Mouse (Mus musculus): Measurements from ENCODE around the gene Sypl2. TPM values are rescaled to one million over a fixed set of nuclear protein-coding genes. Genes with fewer than 3 reads are reported as not detected.

The Sypl2 gene
- polyA plus RNA-seq, 1 experiment from 2014 or later = 0.39 TPM

DNA sequence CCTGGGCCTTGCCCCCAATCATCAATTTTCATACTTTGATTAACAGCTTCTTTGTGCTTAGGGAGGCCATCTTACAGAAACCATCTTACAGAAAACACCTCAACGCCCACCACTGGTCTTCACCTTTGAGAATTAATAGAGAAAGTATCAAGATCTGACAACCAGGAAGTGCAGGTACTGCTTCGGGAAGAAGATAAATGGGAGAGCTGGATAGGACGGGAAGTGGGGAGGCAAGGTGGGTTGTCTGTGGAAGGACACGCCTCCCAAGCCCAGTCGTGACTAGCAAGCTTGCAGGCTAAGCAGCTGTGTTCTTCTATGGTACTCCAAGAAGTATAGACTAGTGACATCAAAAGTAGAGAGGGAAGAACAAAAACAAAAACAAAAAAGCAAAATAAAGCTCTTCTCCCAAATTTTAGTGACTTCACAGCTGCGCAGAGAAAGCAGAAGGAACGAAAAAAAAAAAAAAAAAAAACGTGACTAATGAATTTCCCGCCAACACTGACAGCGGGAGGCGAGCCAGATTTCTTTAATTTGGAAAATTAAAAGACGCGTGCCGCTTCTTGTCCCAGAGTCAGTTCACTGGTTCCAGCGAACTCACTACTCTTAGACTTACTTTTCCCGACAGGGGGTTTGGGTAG lies 40.9 kb downstream of the Sypl2 start:
- no peak for DNase-seq (ENCODE audit: low spot score)
- Histone ChIP-seq H3K4me1 (peaks cover 21% of the 10 kb centered on the region), H3K27ac (peak overlapping the region; percentile 85; the same call in 1 of the 2 replicates), H3K27me3 (ENCODE audit: insufficient read depth, poor library complexity, severe bottlenecking) (peaks cover 53% of the 10 kb centered on the region), H3K36me3 (no peaks in the 10 kb centered on the region), H3K4me3 (peak overlapping the region; percentile 92), H3K9me3 (no peaks in the 10 kb centered on the region)
- 2% methylated on average over 16 of the region's 16 CpGs for WGBS

DNA sequence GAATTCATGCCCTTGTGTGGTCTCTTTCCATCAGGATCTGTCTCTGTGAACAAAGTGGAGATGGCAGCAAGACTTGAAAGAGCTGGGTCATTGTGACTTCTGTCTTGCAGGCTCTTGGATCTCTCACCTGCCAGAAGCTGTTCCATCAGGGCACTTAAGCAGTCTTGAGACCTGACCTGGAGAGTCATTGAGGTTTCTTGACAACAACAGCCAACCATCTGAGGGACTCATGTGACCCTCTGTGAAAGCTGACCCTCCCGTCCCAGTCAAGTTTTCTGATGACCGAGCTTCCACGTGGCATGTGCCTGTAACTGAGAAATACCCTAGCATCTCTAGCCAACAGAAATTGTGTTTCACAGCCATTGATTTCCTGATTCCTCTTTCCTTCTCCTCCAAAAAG lies 41.7 kb downstream of the Sypl2 start:
- no peak overlapping the region for H3K27ac ChIP-seq
- WGBS = 64% methylated on average over 3 of the region's 3 CpGs
- peaks cover 52% of the 10 kb centered on the region for H3K27me3 ChIP-seq (ENCODE audit: insufficient read depth, poor library complexity, severe bottlenecking)
- DNase-seq (ENCODE audit: low spot score) = no peak
- no peak overlapping the region for H3K4me3 ChIP-seq
- H3K36me3 ChIP-seq = no peaks in the 10 kb centered on the region
- H3K9me3 ChIP-seq = no peaks in the 10 kb centered on the region
- peaks cover 14% of the 10 kb centered on the region for H3K4me1 ChIP-seq

DNA sequence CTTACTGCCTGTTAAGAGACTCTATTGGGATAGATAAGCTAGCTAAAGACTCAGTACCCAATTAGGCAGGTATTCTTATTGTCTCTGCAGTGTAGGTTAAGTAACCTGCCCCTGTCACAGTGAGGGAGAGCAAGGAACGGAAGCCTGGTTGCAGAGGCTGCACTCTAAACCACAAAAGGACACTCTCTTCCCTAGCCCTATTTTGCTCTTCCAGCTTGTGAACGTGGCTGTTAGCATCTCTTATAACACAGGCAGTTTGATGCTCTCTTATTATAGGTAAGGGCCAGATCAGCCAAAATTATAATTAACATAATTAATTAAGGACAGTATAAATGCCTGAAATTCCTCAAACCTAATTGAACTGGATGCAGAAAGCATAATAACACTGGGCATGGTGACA lies 45.9 kb downstream of the Sypl2 start:
- Histone ChIP-seq H3K4me3 (no peak overlapping the region), H3K9me3 (no peaks in the 10 kb centered on the region), H3K4me1 (peaks cover 3% of the 10 kb centered on the region; the same call in 1 of the 2 replicates), H3K27ac (no peak overlapping the region), H3K36me3 (no peaks in the 10 kb centered on the region), H3K27me3 (ENCODE audit: insufficient read depth, poor library complexity, severe bottlenecking) (peaks cover 22% of the 10 kb centered on the region; the same call in 1 of the 2 replicates)
- 55% methylated on average over 2 of the region's 2 CpGs for WGBS
- DNase-seq (ENCODE audit: low spot score) = no peak

DNA sequence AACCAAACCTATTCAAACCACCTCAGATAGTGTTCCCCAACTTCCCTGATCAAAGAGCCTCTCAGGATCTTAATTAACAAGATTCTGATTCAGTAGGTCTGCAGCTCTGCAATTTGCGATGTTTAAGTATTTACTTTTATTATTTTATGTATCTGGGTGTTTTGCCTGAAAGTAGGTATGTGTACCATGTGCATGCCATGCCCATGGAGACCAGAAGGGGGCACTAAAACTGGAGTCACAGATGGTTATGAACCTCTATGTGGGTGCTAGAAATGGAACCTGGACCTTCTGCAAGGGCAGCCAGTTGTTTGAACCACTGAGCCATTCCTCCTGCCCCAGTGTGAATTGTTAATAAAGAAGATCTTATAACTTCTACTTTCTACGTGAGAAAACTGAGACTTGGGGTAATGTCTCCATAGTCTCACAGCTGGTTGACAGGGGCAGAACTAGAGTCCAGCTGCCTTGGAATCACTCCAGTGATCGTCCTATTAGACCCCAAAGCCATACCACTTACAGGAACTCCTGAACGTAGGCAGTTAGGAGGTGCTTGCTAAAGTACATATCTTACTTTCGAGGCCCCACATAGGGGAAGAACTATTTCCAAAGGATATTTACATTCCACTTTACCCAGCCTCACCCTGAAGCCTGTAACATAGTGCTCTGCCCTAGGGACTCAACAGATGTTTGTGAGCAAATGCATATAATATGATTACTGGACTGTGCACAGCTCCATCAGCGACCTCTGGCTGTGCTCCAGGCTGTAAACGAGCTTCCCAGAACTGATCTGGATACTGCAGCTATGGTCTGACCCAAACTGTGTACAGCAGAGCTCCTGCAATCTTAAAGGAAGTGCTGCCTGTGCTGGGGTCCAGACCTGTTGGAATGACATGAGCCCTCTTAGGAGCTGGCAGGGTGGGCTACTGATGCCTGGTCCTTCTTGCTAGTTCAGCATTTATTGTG lies 47.4 kb downstream of the Sypl2 start:
- H3K4me1 ChIP-seq = peaks cover 14% of the 10 kb centered on the region
- peaks cover 10% of the 10 kb centered on the region; the same call in 1 of the 2 replicates for H3K27me3 ChIP-seq (ENCODE audit: insufficient read depth, poor library complexity, severe bottlenecking)
- no peaks in the 10 kb centered on the region for H3K9me3 ChIP-seq
- 84% methylated on average over 7 of the region's 7 CpGs for WGBS
- DNase-seq (ENCODE audit: low spot score) = no peak
- no peak overlapping the region for H3K4me3 ChIP-seq
- H3K27ac ChIP-seq = no peak overlapping the region
- no peaks in the 10 kb centered on the region for H3K36me3 ChIP-seq

- H3K27ac ChIP-seq = peak overlapping the region; percentile 70
- H3K4me3 ChIP-seq = peak overlapping the region; percentile 31; the same call in 1 of the 2 replicates
- peaks cover 5% of the 10 kb centered on the region; the same call in 1 of the 2 replicates for H3K27me3 ChIP-seq (ENCODE audit: insufficient read depth, poor library complexity, severe bottlenecking)
- no peak for DNase-seq (ENCODE audit: low spot score)
- no peaks in the 10 kb centered on the region for H3K9me3 ChIP-seq
- whole genome bisulfite sequencing = 25% methylated on average over 14 of the region's 14 CpGs
- H3K4me1 ChIP-seq = peaks cover 14% of the 10 kb centered on the region
- H3K36me3 ChIP-seq = no peaks in the 10 kb centered on the region
Measured at GRCm38 (mm10) chr3:108174672-108175531, 51.5 kb downstream of the Sypl2 start.

- no peak overlapping the region for H3K27ac ChIP-seq
- peaks cover 19% of the 10 kb centered on the region; the same call in 1 of the 2 replicates for H3K27me3 ChIP-seq (ENCODE audit: insufficient read depth, poor library complexity, severe bottlenecking)
- H3K9me3 ChIP-seq = no peaks in the 10 kb centered on the region
- DNase-seq (ENCODE audit: low spot score) = no peak
- no peak overlapping the region for H3K4me3 ChIP-seq
- peaks cover 41% of the 10 kb centered on the region for H3K4me1 ChIP-seq
- 40% methylated on average over 3 of the region's 3 CpGs for WGBS
- H3K36me3 ChIP-seq = no peaks in the 10 kb centered on the region
Measured at GRCm38 (mm10) chr3:108169199-108169598, 57.2 kb downstream of the Sypl2 start.

DNA sequence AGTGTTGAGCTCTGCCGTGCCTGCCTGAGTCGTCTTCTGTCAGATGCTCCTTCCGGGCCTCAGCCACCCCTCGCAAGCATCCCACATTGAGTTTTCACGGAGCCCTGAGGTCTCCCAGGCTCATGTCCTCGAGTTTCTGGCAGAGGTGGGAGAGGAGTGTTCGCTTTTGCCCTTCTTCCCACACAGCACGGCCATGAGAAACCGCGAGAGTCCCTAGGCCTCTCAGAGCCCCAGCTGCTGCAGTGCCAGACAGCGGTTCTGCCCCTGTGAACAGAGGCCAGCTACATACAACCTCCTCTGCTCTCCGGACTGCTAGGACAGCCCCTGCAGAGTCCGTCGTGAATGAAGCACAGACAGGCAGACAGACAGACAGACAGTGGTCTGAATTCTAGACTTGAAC lies 58.9 kb downstream of the Sypl2 start:
- Histone ChIP-seq H3K27ac (no peak overlapping the region), H3K4me3 (no peak overlapping the region), H3K9me3 (no peaks in the 10 kb centered on the region), H3K27me3 (ENCODE audit: insufficient read depth, poor library complexity, severe bottlenecking) (peaks cover 19% of the 10 kb centered on the region; the same call in 1 of the 2 replicates), H3K4me1 (peaks cover 41% of the 10 kb centered on the region), H3K36me3 (no peaks in the 10 kb centered on the region)
- 52% methylated on average over 14 of the region's 14 CpGs for WGBS
- no peak for DNase-seq (ENCODE audit: low spot score)

GRCm38 (mm10) chr3:108166486-108167211 lies 59.8 kb downstream of the Sypl2 start:
- H3K4me3 ChIP-seq = no peak overlapping the region
- H3K27ac ChIP-seq = peak overlapping the region; percentile 32; the same call in 1 of the 2 replicates
- H3K9me3 ChIP-seq = no peaks in the 10 kb centered on the region
- peak; percentile 69 for DNase-seq (ENCODE audit: low spot score)
- WGBS = 26% methylated on average over 10 of the region's 11 CpGs
- peaks cover 19% of the 10 kb centered on the region; the same call in 1 of the 2 replicates for H3K27me3 ChIP-seq (ENCODE audit: insufficient read depth, poor library complexity, severe bottlenecking)
- H3K4me1 ChIP-seq = peaks cover 41% of the 10 kb centered on the region
- no peaks in the 10 kb centered on the region for H3K36me3 ChIP-seq

- Histone ChIP-seq H3K9me3 (no peaks in the 10 kb centered on the region), H3K4me1 (peaks cover 41% of the 10 kb centered on the region), H3K27me3 (ENCODE audit: insufficient read depth, poor library complexity, severe bottlenecking) (peaks cover 19% of the 10 kb centered on the region; the same call in 1 of the 2 replicates), H3K4me3 (no peak overlapping the region), H3K36me3 (no peaks in the 10 kb centered on the region), H3K27ac (peak overlapping the region; percentile 45; the same call in 1 of the 2 replicates)
- DNase-seq (ENCODE audit: low spot score) = peak; percentile 68
- WGBS = 50% methylated on average over 10 of the region's 10 CpGs
Measured at GRCm38 (mm10) chr3:108165532-108166315, 60.7 kb downstream of the Sypl2 start.

DNA sequence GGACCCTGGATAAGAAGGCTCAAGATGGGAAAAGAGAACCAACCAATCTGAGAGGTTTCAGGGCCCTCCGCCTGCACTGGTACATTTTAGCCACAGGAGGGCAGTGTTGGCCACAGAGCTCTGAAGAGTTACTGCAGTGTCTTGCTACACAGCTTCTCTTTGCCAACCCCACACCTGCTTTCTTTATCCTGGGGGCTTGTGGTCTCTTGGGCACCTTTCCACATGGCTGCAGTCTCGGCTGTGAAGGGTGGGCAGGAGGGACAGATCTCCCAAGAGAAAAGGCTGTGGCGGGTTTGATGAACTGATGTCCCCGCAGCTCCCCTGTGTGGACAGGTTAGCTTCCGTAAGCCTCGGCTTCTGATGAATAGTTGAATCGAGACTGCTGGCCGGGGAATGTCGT lies 61.6 kb downstream of the Sypl2 start:
- Histone ChIP-seq H3K4me1 (peaks cover 41% of the 10 kb centered on the region), H3K36me3 (no peaks in the 10 kb centered on the region), H3K4me3 (peak overlapping the region; percentile 6; the same call in 1 of the 2 replicates), H3K27ac (no peak overlapping the region), H3K27me3 (ENCODE audit: insufficient read depth, poor library complexity, severe bottlenecking) (peaks cover 19% of the 10 kb centered on the region; the same call in 1 of the 2 replicates), H3K9me3 (no peaks in the 10 kb centered on the region)
- WGBS = 26% methylated on average over 9 of the region's 9 CpGs
- DNase-seq (ENCODE audit: low spot score) = peak; percentile 91

DNA sequence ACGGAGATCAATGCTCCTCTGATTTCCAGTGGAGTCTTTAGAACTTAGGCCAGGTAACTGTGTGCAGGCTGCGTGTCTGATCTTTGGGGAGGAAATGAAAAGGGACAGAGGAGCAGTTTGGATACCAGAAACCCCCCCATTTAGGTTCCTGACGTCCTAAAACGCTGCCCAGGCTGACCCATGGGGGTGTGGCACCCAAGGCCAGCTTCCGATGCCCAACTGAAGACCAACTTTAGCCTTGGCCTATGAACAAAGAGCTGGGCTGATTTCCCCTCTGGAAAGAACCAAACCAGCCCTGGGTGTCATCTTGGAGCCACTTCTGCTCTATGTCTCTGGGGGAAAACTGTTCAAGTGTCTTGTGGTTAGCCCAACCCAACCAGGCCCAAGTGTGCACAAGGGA lies 62.4 kb downstream of the Sypl2 start:
- no peaks in the 10 kb centered on the region for H3K9me3 ChIP-seq
- 60% methylated on average over 5 of the region's 5 CpGs for WGBS
- H3K27ac ChIP-seq = no peak overlapping the region
- peak; percentile 66 for DNase-seq (ENCODE audit: low spot score)
- peaks cover 44% of the 10 kb centered on the region for H3K4me1 ChIP-seq
- H3K4me3 ChIP-seq = no peak overlapping the region
- peaks cover 19% of the 10 kb centered on the region; the same call in 1 of the 2 replicates for H3K27me3 ChIP-seq (ENCODE audit: insufficient read depth, poor library complexity, severe bottlenecking)
- no peaks in the 10 kb centered on the region for H3K36me3 ChIP-seq

Measured in heart, embryonic 10.5 days (tissue).